Mouse (Mus musculus) bone marrow macrophage, adult 2 months (primary cell): ENCODE measurements at regions not wholly inside any gene's neighbourhood (a gene's known extent, or its start where the extent isn't known, plus 50 kb on each side); places are given as distances from the start of the nearest gene placed in this dataset.

Source experiments
- CTCF ChIP-seq: IDR thresholded peaks from 2 replicates; pipeline ENCODE4 v1.5.1; 2012; ENCODE audit warnings: low read depth, mild to moderate bottlenecking, low read length, moderate library complexity
- POLR2A ChIP-seq: IDR thresholded peaks from 2 replicates; pipeline ENCODE4 v1.6.1; 2012; ENCODE audit warnings: mild to moderate bottlenecking, low read depth, low read length, borderline replicate concordance

DNA sequence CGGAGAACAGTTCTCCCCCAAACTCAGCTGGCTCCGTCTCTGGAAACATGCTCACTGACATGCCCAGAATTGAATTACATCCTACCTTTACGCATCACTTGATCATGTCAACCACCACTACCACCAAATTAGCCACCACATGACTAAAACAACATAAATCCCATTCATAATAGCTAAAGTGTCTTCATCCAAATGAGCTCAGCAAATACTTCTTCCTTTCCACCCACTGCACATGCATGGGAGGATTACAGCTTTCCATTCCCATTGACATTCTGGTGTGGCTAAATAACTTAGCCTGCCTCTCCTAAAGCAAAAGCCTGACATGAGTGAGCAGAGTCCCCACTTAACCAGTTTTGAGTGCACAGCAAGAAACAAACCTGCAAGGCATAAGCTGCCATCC, 56.2 kb upstream of the Tgif1 start:
- TF ChIP-seq CTCF (no peak), POLR2A (no peak)
